Mouse (Mus musculus) heart, postnatal 4 days (tissue): ENCODE measurements around the gene 9230104L09Rik. TPM values are rescaled to one million over a fixed set of nuclear protein-coding genes. Genes with fewer than 3 reads are reported as not detected.
A peak's percentile ranks its signal among the peaks of the same experiment; 100 is the strongest.

Source experiments
- DNase-seq: peaks from one replicate; pipeline ENCODE4 v3.0.0; 2021
- total RNA-seq, 2 experiments: library from RNA; stranded (reverse); gene quantifications; 2 replicates each; pipeline ENCODE4 v1.2.3; 2021

Gene 9230104L09Rik
- total RNA-seq, 2 experiments from 2014 or later = 0.72 TPM; not detected in 1

GRCm38 (mm10) chr2:148856630-148857400 lies 8.0 kb downstream of the 9230104L09Rik start:
- no peak for DNase-seq

- DNase-seq = peak; percentile 86
These were observed 13.5 kb downstream of the 9230104L09Rik start for GRCm38 (mm10) chr2:148851116-148851906.

- DNase-seq = no peak
These were observed 25.6 kb downstream of the 9230104L09Rik start for GRCm38 (mm10) chr2:148839224-148839623.

- no peak for DNase-seq
These were observed 26.6 kb downstream of the 9230104L09Rik start for GRCm38 (mm10) chr2:148838075-148838777.

- DNase-seq = no peak
These were observed 29.9 kb downstream of the 9230104L09Rik start, which contains the start of gene Cst9 for GRCm38 (mm10) chr2:148834912-148835311. Gene Cst9 (plus strand): TSS chr2:148835147.

- DNase-seq = no peak
These were observed 38.9 kb downstream of the 9230104L09Rik start for GRCm38 (mm10) chr2:148825986-148826385.

- DNase-seq = no peak
These were observed 44.9 kb downstream of the 9230104L09Rik start, which contains the start of gene Cst13 for GRCm38 (mm10) chr2:148819909-148820308. Gene Cst13 (plus strand): TSS chr2:148820081.

- DNase-seq = no peak
These were observed 58.1 kb downstream of the 9230104L09Rik start for GRCm38 (mm10) chr2:148806696-148807095.

- peak; percentile 6 for DNase-seq
These were observed 63.3 kb downstream of the 9230104L09Rik start for GRCm38 (mm10) chr2:148801491-148801921.

GRCm38 (mm10) chr2:148798485-148798884 lies 66.4 kb downstream of the 9230104L09Rik start, which contains the start of gene Cst8:
Gene Cst8 (plus strand): TSS chr2:148798785.
- no peak for DNase-seq

Other genes starting within 250 kb of the 9230104L09Rik start
- gene Nxt1, start 192.4 kb downstream of the 9230104L09Rik start, total RNA-seq = 10 to 100 TPM; 19.1 to 21.5 TPM
- gene Gzf1, start 184.0 kb downstream of the 9230104L09Rik start, total RNA-seq = 10 to 100 TPM; 19.9 to 21.3 TPM
- 1 to 10 TPM; 2.5 to 2.6 TPM for gene Napb, start 132.6 kb downstream of the 9230104L09Rik start, total RNA-seq
- not detected for gene Cstl1, start 114.7 kb downstream of the 9230104L09Rik start, total RNA-seq
- gene Cst11, start 93.5 kb downstream of the 9230104L09Rik start, total RNA-seq = not detected
- gene 8030411F24Rik, start 83.0 kb downstream of the 9230104L09Rik start, total RNA-seq = not detected
- 1 to 10 TPM; 1.4 to 1.7 TPM for gene Cst12, start 75.7 kb downstream of the 9230104L09Rik start, total RNA-seq
- gene Cst8, start 66.3 kb downstream of the 9230104L09Rik start, total RNA-seq = not detected
- not detected for gene Cst13, start 45.0 kb downstream of the 9230104L09Rik start, total RNA-seq
- gene Cst9, start 29.9 kb downstream of the 9230104L09Rik start, total RNA-seq = 1 to 10 TPM; 3.1 to 4.1 TPM
- 100 to 1,000 TPM; 527 to 580 TPM for gene Cst3, start 10.7 kb upstream of the 9230104L09Rik start, total RNA-seq
- not detected for gene Gm1330, start 138.2 kb upstream of the 9230104L09Rik start, total RNA-seq
- not detected for gene Gm10750, start 152.2 kb upstream of the 9230104L09Rik start, total RNA-seq